Mouse (Mus musculus) urinary bladder, postnatal 10 days (tissue): ENCODE data around the gene Rcc1l.

Source experiments
- DNase-seq: peaks from one replicate; pipeline ENCODE4 v3.0.0; 2022; ENCODE audit warnings: low spot score

Gene Rcc1l

DNA sequence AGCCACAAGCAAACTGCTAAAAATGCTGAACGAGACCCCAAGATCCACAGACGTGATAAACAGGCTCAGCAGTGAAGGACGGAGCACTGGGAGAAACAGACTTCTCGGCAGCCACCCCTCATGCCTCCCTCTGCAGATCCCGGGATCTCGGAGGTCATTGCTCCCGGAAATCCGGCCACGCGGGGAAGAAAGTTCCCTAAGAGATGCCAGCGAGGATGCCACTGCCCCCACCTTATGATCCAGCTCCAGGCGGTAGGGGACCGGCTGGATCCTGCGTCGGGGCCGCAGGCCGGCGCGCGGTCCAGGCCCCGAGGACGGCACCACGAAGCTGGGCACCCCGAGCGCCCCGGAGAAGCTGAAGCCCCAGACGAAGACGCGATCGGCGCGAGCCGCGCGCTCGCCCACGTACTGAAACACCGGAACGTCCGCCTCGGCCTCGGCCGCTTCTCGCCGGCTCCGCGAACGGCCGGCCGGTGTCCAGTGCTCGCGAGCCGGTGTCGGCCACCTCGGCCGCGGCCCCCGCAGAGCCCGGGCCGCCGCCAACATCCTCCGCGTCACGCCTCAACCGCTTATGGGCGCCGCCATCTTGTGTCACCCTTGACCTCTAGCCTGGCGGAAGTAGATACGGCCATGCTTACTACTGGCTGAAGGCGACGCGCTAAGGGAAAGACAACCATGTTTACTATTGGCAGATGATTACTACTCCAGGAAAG, at the start of gene Rcc1l:
Rcc1l (minus strand) TSS at position 606 of the 713 bp plus-strand sequence.
- peak; percentile 38 for DNase-seq

DNA sequence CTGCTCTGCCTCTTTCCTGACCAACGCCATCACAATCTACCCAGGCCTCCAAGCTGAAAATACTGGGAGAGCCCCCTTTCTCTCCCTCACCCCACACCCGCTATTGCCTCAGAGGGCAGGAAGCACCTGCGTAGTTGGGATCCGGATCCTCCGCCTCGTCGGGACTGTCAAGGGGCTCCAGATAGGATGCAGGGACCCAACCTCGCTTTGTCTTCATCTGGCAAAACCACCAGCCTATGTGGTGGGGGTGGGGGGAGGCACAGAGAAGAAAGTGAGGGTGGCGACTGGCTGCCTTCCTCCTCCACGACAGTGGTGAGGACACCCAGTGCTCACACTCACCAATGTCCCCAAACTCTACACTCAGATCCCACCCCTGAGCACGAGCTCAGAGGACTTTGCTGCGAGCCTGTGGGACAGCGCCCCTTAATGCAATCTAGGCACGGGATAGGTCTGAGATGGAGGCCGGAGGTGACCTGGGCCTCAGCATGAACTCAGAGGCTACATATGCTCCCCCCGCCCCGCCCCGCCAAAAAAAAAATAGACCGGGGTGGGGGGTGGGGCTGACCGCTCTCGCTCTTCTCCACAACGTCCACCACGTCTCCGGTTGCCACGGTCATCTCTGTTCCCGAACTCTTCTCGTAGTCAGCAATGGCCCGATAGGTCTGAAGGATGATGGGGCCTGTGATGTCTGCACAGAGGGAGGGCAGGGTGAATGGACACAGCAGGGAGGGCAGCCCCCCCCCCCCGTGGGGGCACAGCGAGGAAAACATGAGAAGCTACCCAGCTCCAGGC, 48.7 kb upstream of the Rcc1l start:
- DNase-seq = no peak

DNA sequence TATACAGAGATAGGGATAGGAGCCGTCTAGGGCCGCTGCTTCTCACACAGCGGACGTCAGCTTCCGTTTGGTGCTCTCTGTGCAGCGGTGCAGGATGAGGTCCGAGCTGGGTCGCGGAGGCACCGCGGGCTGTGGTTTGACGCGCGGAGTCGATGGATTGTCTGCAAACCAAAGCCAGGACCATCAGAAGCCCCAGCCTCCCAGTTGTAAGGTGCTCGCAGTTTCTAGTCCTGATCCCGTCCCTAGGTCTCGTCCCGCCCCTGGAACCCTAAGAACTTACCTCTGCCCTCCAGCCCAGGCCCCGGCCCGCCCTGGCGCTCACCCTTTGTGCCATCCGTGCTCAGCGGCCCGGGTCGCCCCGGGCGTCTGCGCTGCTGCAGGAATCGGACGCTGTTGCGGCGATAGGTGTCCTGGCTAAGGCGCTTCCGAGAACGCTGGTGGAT, 45.2 kb upstream of the Rcc1l start:
- no peak for DNase-seq

DNA sequence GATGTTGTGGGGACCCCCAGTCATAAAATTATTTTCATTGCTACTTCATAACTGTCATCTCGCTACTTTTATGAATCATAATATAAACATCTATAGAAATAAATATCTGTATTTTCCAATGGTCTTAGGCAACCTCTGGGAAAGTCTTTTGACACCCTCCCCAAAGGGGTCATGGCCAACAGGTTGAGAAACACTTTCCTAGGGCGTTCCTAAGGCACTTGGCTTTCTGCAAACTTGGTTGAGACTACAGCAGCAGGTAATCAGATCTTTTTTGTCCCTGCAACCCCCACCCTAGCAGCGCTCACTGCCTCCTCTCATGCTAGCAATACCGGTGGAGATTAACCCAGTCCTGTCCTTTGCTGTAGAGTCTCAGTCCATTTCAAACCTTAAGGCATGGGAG, 44.7 kb upstream of the Rcc1l start:
- DNase-seq = no peak

DNA sequence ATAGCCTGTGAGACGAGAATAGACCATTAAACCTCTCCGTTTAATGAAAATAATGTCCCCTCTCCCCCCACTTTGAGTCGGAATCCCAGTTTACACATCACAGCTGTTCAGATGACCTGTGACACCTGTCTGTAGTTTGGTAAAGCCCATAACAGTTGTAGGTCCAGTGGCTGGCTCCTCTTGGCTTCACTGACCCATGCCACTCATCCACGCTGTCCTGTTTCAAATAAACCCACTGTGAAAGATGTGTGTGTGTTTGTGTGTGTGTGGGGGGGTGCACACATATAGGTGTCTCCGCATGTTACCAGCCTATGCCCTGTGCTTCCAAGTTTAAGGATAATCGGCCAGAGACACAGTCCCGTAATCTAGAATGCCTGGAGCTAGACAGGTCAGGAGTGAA, 41.3 kb upstream of the Rcc1l start:
- DNase-seq = no peak

DNA sequence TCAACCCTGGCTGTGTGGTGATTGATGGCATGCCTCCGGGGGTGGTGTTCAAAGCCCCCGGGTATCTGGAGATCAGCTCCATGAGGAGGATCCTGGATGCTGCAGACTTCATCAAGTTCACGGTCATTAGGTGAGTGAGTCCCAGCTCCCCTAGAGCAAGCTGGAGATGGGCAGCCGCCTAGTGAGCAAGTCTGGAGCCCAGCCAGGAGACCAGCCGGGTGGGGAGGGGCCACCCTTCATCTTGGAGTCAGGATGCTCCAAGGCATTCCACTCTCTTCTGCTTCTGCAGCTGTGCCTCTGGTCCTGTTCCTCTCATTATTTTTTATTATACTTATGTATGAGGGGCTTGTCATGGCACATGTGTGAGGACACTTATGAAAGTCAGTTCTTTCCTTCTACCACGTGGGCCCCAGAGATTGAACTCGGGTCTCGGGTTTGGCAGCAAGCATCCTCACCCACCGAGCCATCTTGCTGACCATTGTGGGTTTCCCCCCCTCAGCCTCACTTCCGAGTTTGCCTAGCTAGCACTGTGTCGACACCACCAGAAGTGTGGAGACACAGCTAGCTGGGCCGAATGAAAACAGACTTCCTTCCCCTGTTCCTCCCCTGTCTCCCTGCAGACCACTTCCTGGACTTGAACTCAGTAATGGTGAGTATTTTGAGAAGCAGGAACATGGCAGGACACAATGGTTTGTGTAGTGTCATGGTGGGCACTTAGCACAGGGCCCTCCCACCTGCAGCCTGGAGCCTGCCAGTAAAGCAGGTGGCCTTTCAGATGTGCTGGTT, 37.6 kb upstream of the Rcc1l start:
- no peak for DNase-seq

DNA sequence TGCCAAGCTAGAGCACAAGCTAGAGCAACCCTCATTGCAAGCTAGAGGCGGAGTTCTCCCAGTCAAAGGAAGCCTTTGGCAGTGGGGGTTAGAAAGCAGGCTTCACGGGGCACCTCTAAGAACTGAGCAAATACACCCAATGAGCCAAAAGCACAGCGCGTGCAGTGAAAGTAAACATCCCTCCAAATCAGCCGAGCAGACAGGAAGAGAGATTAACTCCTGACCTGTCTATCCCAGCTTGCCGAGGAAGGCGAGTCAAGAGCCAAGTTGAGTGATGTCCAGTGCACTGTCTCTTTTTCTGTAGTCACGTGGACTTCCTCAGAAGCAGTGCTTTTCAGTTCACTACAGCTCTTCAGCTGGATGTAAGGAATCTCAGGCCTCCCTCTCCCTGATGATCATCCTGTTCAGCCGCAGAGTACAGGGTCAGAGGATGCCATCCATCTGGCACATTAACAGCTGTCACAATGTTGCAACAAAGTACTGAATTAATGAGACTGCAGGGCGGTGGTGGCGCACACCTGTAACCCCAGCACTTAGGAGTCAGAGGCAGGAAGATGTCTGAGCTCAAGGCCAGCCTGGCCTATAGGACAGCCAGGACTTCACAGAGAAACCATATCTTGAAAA, 33.5 kb upstream of the Rcc1l start:
- DNase-seq = no peak

DNA sequence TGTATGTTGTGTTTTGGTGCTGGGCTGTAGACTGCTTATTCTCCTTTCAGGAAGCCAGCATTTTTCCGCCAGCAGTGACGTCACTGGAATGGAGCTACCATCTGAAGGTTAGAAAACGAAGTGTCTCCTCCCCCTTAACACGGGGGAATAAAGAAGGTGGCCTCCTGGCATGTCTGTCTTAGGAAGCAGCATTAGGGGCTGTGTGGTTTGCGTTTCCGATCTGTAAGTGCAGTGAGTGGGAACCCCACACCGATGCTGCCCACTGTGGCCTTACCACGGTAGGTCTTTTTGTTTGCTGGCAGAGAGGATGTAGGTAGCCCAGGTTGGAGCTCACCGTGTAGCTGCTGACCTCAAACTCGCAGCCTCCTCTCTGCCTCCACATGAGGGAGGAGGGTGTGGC, 30.1 kb upstream of the Rcc1l start:
- no peak for DNase-seq

DNA sequence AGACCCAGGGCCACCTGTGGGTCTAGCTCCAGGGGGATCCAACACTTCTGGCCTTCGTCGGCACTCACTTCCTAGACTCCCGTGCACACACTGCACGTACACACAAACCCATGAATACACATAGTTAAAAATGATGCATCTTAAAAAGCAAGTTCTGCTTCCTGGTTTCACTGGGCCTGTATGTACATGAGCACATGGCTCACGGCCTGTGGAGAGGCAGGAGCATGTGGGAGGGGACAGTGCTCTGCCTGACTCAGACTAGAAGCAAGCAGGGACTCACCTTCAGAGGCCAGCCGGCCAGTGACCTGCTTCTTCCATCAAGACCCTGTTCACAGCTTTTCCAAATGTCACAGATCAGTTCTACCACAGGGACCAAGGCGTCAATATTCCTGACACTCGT, 17.1 kb upstream of the Rcc1l start:
- no peak for DNase-seq

DNA sequence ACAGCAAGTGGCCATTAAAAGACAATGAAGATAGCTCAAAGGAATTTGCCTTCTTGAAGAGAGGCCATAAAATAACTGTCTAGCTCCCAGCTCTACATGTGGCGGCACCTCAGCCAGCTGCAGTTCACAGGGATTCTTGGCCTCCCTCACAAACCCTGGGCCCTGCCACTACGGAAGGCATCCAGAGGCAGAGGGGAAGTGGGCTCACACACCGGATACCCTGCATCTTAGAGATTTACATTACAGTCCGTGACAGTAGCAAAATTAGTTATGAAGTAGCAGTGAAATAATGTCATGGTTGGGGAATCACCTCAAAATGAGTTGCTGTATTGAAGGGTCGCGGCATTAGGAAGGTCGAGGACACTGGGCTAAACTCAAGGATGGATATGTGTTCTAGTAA, 12.0 kb upstream of the Rcc1l start:
- DNase-seq = no peak

DNA sequence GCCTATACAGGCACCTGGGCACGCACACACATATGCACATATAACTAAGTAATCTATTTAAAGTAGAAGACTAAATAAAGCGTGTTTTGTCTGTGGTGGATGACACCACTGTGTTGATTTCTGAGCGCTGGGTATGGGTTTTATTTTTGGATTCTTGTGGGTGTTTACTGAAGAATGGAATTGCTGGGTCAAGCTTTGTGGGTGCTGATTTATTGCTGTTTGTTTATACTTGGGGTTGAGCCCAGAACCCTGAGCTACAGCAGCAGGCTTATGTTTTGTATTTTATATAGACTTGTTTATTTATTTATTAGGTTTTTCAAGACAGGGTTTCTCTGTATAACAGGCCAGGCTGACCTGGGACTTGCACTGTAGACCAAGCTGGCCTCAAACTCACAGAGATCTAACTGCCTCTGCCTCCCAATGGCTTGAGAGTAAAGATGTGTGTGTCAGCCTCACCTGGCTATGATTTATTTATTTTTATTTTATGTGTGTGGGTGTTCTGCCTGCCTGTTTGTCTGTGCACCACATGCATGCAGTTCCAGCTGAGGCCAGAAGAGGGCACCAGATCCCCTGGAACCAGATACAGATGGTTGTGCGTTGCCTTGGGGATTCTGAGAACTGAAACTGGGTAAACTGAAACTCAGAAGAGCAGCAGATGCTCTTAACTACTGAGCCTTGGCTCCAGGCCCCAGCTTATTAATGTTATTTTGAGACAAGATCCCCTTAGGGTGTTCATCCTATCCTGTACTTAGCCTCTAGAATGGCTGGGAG, 10.6 kb upstream of the Rcc1l start:
- no peak for DNase-seq

DNA sequence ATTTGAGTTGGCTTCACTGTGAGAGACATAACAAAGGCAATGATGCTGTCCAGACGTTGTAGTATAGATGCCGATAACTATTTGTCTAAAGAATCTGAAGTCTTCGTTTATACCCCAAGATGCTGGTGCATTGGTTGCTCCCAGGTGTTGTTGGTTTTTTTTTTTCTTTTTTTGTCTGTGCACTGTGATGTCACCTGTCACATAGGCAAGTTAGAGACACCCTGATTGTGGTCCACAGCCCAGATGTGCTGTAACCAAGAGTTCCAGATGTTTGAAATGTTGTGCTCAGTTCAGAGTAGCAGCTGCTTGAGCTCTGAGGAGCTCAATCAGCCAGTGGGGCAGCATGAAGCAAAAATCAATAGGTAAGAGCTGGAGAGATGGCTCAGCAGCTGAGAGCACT, 9.5 kb upstream of the Rcc1l start:
- DNase-seq = no peak

DNA sequence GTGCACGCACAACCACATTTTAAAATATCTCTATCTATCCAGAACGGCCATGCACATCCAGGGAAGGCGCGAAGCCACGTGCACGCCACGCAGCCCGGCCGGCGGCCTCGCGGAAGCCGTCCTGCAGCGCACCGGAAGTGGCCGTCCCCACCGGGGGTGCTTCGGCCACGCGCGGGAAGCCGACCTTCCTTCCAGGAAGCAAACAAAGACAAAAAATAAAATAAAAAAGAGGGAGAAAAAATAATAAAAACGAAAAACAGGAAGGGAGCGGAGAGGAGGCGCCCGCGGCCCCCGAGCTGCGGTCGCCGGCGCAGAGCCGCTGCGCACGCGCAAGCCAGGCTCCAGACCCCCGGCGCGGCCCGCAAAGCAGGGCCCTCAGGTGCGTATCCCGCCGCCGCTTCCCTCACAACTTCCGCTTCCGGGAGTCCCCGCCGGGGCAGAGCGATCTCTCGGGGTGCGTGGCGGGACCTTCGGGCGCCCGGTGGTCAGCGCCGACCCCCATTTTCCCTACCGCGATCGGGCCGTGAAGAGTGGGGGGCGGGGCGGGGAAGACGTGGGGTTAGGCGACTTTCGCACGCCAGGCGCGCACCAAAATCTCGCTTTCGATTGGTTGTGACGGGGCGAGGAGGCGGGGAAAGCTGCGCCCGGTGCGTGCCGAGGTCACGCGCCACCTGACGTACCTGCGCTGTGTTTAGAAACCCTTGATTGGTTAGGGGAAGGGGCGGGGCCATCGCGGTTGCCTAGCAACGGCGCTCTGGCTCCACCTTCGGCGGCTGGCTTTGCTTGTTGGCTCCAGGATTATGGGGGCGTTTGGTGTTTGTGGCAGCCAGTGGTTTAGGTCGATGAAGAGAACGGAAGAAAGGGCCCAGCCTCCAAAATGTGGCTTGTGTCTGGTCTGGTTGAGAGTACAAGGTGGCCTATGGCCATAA, 7.6 kb upstream of the Rcc1l start, which contains the start of gene Gtf2ird2:
Gtf2ird2 (plus strand) TSS at position 140 of the 929 bp plus-strand sequence.
- DNase-seq = peak; percentile 97

DNA sequence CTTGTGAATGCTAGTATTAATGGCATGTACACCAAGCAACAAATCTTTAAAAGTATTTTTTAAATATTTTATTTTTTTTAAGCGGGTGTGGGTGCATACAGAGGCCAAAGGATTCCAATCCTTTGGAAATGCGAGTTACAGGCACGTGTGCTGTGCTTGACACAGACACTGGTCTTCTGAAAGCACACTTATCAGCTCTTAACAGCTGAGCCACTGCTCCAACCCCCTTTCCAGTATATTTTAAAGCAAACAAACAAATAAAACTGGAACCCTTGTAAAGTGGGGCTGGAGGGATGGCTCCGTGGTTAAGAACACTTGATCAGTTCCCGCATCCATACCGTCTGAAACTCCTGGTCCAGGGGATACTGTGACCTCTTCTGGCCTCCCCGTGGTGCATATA, 6.6 kb upstream of the Rcc1l start:
- no peak for DNase-seq

DNA sequence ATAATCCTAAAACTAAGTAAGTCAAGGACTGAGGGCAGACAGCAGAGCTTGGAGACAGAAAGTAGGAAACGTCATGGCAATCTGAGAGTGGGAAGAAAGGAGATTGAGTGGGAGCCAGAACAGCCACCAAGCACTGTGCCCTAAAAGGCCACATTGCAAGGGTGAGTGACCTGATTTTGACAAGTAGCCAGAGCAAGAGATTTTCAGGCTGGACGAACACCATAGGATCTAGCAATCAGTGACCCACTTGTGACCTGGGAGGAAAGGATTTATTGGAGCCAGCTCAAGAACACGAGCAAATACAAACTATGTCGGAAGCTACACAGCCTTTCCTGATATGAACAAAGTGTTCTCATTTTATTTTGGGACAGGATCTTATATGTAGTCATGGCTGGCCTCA, 6.2 kb upstream of the Rcc1l start:
- DNase-seq = no peak

DNA sequence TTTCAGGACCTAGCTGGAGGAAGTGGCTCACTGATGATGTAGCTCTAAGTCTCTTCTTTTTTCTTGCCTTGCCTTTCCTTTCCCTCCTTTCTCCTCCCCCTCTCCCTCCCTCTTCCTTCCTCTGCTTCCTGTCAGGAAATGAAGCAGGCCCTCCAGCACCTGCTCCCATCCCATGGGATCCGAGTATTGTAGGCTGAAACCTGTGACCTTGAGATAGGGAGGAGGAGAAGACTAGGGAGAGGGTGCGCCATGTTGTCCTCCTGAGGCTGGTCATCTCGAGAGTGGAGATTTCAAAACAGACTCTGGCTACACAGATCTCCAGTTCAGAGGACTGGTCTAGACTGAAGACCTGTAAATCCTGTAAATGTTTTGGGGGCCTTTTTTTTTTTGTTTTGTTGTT, 5.6 kb upstream of the Rcc1l start:
- no peak for DNase-seq

DNA sequence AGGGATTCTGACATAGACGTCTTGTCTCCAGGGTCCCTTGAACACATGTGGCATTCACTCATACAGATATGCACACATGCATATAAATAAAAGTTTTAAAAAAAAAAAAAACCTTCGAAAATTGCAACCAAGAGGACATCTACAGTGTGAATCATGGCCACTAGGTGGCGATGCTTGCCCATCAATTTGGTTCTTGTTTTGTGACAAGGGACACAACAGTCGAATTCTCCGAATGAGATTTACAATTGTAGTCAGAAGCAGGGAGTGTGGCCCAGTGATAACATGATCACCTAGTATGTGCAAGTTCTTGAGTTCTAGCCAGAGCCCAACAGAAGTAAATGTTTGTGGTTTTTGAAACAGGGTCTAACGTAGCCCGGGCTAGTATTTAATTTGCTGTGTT, 3.3 kb upstream of the Rcc1l start:
- peak; percentile 51 for DNase-seq

DNA sequence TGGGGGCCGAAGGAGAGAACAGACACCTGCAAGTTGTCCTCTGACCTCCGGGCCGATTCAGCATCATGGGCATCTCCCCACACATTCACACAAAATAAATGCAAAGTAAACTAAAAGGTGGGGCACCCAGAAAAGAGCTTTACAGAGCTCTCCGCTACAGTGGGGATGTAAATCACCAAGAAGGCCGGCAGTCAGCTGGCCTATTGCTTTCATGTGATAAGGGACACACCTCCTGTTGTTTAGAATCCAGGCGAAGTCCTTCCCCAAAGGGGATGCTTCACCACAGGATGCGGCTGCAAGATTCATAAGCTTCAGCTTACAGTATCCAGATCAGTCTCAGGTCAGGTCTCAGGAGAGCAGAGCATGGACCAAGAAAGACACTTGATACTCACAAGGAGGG, 2.0 kb upstream of the Rcc1l start:
- no peak for DNase-seq

DNA sequence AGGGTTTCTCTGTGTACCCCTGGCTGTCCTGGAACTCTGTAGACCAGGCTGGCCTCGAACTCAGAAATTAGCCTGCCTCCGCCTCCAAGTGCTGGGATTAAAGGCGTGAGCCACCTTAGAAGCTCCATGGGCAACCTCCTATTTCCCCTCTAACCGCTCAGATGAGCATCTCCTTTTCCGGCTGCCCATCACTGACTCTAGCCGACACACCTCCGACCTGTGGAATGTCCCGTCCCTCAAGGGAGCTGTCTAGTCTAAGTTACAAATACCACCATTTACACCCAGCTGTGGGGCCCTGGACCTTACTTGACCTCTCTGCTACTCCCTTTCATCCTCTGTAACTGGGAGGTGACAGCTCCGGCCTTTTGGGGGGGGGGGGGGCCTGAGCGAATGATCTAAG, 878 bp downstream of the Rcc1l start:
- DNase-seq = no peak

DNA sequence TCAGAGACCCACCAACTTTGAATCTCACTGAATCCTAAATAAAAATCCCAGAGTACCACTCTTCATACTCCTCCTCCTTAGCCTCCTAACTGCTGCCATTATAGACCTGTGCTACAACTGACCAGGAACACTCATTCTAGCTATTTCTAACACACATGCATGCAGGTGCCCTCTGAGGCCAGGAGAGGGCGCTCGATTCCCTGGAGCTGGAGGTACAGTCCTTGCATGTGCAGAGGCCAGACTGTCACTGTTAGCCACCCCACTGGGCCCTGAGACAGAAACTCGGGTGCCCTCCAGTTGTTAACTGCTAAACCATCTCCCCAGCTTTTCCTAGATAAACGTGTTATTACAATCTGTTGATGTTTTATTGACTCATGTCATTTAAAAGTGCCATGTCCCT, 3.4 kb downstream of the Rcc1l start:
- DNase-seq = no peak
